Mouse (Mus musculus) brain, embryonic 14.5 days (tissue): ENCODE results near the gene Bcas3.

ENCODE experiments used
- CTCF ChIP-seq: fragments of 200-500 bp; IDR thresholded peaks from 2 replicates; pipeline ENCODE4 v1.5.1; 2012; ENCODE audit warnings: inconsistent platforms, mild to moderate bottlenecking, moderate library complexity, borderline replicate concordance; ENCODE audit not compliant: insufficient read depth, insufficient read length; ENCODE audit errors: extremely low read depth
- POLR2A ChIP-seq: fragments of 200-500 bp; IDR thresholded peaks from 2 replicates; pipeline ENCODE4 v1.6.1; 2012; ENCODE audit warnings: mild to moderate bottlenecking, inconsistent platforms, borderline replicate concordance; ENCODE audit not compliant: poor library complexity, insufficient read depth, insufficient read length, severe bottlenecking; ENCODE audit errors: extremely low read depth

DNA sequence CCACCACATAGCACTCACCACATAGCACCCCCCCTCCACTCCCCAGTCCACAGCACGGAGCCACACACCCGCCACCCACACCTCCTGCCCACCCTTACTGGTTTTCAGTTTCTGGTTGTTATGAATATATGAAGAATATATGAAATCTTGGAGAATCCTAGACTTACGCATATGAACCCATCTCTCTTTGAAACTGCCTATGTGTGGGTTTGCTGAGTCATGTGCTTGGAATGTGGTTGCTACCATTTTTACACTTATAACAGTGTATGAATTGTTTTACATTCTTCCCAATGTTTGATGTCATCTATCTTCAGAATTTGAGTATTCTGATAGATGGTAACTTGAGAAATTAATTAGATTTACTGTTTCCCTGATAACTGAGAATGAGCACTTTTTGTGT lies 26.1 kb downstream of the Bcas3 start:
- no peak for TF ChIP-seq CTCF
- no peak for TF ChIP-seq POLR2A
